ENCODE assay signal across 10 mouse cellular contexts in genomic region chr1:97554936-97555564, GRCm38 (mm10).
A peak's percentile ranks its signal among the peaks of the same experiment; 100 is the strongest.
DNase-seq lines count a peak whose midpoint lies in the region; ATAC-seq lines count a peak whose summit lies in the region.
"Had no signal": no experiment of that assay in that cellular context is flagged by ENCODE, and none has a peak within 500 bp of the region (broad histone marks: within the 10 kb centered on the region; RNA-seq: fewer than 3 reads in every experiment).

No protein-coding gene starts in this region.

- no peaks in the 10 kb centered on the region for H3K9me3 ChIP-seq in hindbrain, embryonic 15.5 days
- no peaks in the 10 kb centered on the region for H3K9me3 ChIP-seq in hindbrain, embryonic 12.5 days (replicated peaks)
- H3K9me3 ChIP-seq: liver, embryonic 15.5 days had no signal

- no peaks in the 10 kb centered on the region for H3K27me3 ChIP-seq in hindbrain, embryonic 15.5 days
- H3K27me3 ChIP-seq in hindbrain, embryonic 12.5 days, result no peaks in the 10 kb centered on the region
- H3K27me3 ChIP-seq: liver, embryonic 15.5 days had no signal

- no peak for ATAC-seq in hindbrain, embryonic 15.5 days (ENCODE audit: low FRiP score, low read depth)
- no peak for ATAC-seq in hindbrain, embryonic 12.5 days (ENCODE audit: low FRiP score)

- H3K4me1 ChIP-seq in hindbrain, embryonic 15.5 days (replicated peaks), result 0 out of 2 replicates have a peak, but pooled peaks cover 9% of the 10 kb centered on the region
- H3K4me1 ChIP-seq in hindbrain, embryonic 12.5 days, result peaks cover 3% of the 10 kb centered on the region; the same call in 1 of the 2 replicates
- H3K4me1 ChIP-seq: liver, embryonic 15.5 days had no signal

- peak; percentile 78 to 85 for DNase-seq in frontal cortex, adult 2 months (ENCODE audit: extremely low spot score in 1 of 2, low spot score in 1 of 2)
- peak; percentile 65 for DNase-seq in left cerebral cortex, adult 11 months (ENCODE audit: low spot score)
- peak; percentile 57 for DNase-seq in right cerebral cortex, postnatal 14 days
- DNase-seq in heart, postnatal 14 days, result no peak
- DNase-seq in kidney, adult 9 months, result no peak
- no peak for DNase-seq in thymus, adult 18-20 months

- H3K4me3 ChIP-seq in hindbrain, embryonic 15.5 days, result no peak overlapping the region
- no peak overlapping the region for H3K4me3 ChIP-seq in hindbrain, embryonic 12.5 days
- H3K4me3 ChIP-seq: liver, embryonic 15.5 days; myocyte had no signal

- no peak overlapping the region for H3K9ac ChIP-seq in hindbrain, embryonic 15.5 days
- H3K9ac ChIP-seq in hindbrain, embryonic 12.5 days, result no peak overlapping the region
- H3K9ac ChIP-seq: liver, embryonic 15.5 days had no signal

- H3K36me3 ChIP-seq in hindbrain, embryonic 15.5 days, result no peaks in the 10 kb centered on the region
- H3K36me3 ChIP-seq in hindbrain, embryonic 12.5 days, result no peaks in the 10 kb centered on the region
- H3K36me3 ChIP-seq: liver, embryonic 15.5 days had no signal

- WGBS in hindbrain, embryonic 15.5 days, result 61% methylated on average over 6 of the region's 6 CpGs
- 76% methylated on average over 6 of the region's 6 CpGs for WGBS in hindbrain, embryonic 12.5 days

- H3K27ac ChIP-seq in hindbrain, embryonic 15.5 days (replicated peaks), result 0 out of 2 replicates have a peak overlapping the region, but pooled peaks have one; percentile 42
- H3K27ac ChIP-seq in hindbrain, embryonic 12.5 days, result no peak overlapping the region
- H3K27ac ChIP-seq: liver, embryonic 15.5 days had no signal

- intact Hi-C loops in heart, postnatal 14 days (cut with DNase I), result no loop called here

- H3K4me2 ChIP-seq in hindbrain, embryonic 15.5 days, result no peak overlapping the region
- H3K4me2 ChIP-seq in hindbrain, embryonic 12.5 days (replicated peaks), result no peak overlapping the region
- H3K4me2 ChIP-seq: liver, embryonic 15.5 days had no signal

Comparison
In these comparisons a context has a peak if more than half of its experiments do, and no peak if none do; other contexts are left out.
1. DNase-seq: peak in frontal cortex, adult 2 months (2 of 2), left cerebral cortex, adult 11 months (single experiment) and right cerebral cortex, postnatal 14 days (single experiment); none in heart, postnatal 14 days (0 of 2), kidney, adult 9 months (single experiment) and thymus, adult 18-20 months (0 of 2).